Mouse (Mus musculus) brown adipose tissue, adult 24 weeks (tissue): ENCODE measurements around the gene Gpr152. TPM values are rescaled to one million over a fixed set of nuclear protein-coding genes. Genes with fewer than 3 reads are reported as not detected.

ENCODE experiments used
- H3K27ac ChIP-seq: fragments of 200-500 bp; replicated peaks from 2 replicates; pipeline ENCODE4 v1.5.1; 2012; ENCODE audit warnings: low read depth, mild to moderate bottlenecking, low read length
- H3K4me1 ChIP-seq: fragments of 200-500 bp; 2 replicates; pipeline ENCODE4 v1.6.1; 2012; ENCODE audit warnings: low read length, mixed read lengths; ENCODE audit not compliant: control insufficient read depth, insufficient read depth, insufficient read length
- H3K4me3 ChIP-seq: fragments of 200-500 bp; 2 replicates; pipeline ENCODE4 v1.5.1; 2012; ENCODE audit warnings: low read depth, mild to moderate bottlenecking, low read length, moderate library complexity; ENCODE audit not compliant: insufficient read depth
- polyA plus RNA-seq: library from polyadenylated mRNA; stranded (reverse); fragments of >200 nt; gene quantifications from 2 replicates; pipeline ENCODE4 v1.2.4, GENCODE M21; 2012; ENCODE audit not compliant: missing spikeins, insufficient read depth, insufficient read length

The Gpr152 gene
- polyA plus RNA-seq, 1 experiment = not detected

- H3K4me3 ChIP-seq = no peak overlapping the region
- no peak overlapping the region for H3K27ac ChIP-seq
- H3K4me1 ChIP-seq = no peaks in the 10 kb centered on the region
These were observed 45.7 kb downstream of the Gpr152 start for GRCm38 (mm10) chr19:4184976-4185975.

DNA sequence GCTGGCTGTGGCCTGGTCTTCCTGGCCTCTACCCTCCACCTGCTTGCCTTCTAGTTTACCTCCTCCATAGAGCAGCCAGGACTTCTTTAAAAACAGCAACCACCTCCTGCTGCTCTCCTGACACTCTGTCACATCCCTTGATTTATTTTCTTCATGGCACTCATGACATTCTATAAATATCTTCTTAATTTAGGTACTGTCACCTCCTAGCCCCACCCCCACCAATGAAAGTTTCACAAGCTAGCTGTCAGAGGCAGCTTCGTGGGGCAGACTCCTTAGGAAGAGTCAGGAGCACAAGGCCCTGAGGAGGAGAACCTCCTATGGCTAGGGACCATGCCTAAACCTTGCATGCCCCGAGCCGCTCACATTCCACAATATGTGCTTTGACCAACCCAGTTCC lies 47.7 kb downstream of the Gpr152 start:
- no peaks in the 10 kb centered on the region for H3K4me1 ChIP-seq
- no peak overlapping the region for H3K27ac ChIP-seq
- H3K4me3 ChIP-seq = no peak overlapping the region

DNA sequence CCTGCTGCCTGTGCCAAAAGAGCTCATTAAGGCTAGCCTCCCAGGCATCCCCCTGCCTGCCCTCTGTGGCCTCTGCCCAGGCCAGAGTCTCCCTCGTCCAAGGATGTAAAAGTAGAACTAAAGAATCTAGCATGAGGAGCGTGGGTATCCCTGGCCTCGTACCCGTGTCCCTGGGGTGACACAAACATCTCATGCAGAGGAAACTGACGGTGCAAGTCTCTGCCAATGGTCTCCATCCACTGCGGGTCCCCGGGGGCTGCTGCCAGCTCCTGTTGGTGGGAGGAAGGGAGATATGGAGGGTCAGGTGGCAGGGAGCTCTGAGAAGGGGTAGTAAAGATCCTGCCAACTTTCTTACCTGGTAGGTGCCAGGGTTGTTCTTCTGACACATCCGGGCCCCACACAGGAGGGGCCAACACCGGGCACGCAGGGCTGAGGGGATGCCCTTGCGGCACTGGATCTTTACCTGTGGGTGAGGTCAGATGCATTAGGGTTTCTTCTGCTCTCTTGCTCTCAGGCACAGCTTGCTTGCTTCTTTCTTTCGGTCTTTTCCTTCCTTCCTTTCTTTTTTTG lies 49.5 kb downstream of the Gpr152 start:
- H3K4me3 ChIP-seq = no peak overlapping the region
- H3K4me1 ChIP-seq = peaks cover 9% of the 10 kb centered on the region
- no peak overlapping the region for H3K27ac ChIP-seq

GRCm38 (mm10) chr19:4190831-4191334 lies 51.3 kb downstream of the Gpr152 start, which contains the start of gene Tbc1d10c:
Gene Tbc1d10c, minus strand, starts transcription at chr19:4191284.
- Histone ChIP-seq H3K4me1 (peaks cover 11% of the 10 kb centered on the region), H3K4me3 (peak within 1 kb of the TSS; percentile 94), H3K27ac (peak within 1 kb of the TSS; percentile 84)

GRCm38 (mm10) chr19:4191528-4192250 lies 52.1 kb downstream of the Gpr152 start, which contains the start of gene Ppp1ca:
Gene Ppp1ca, plus strand, starts transcription at chr19:4192065.
- H3K27ac ChIP-seq = peak within 1 kb of the TSS; percentile 84
- peak within 1 kb of the TSS; percentile 94 for H3K4me3 ChIP-seq
- peaks cover 16% of the 10 kb centered on the region for H3K4me1 ChIP-seq

DNA sequence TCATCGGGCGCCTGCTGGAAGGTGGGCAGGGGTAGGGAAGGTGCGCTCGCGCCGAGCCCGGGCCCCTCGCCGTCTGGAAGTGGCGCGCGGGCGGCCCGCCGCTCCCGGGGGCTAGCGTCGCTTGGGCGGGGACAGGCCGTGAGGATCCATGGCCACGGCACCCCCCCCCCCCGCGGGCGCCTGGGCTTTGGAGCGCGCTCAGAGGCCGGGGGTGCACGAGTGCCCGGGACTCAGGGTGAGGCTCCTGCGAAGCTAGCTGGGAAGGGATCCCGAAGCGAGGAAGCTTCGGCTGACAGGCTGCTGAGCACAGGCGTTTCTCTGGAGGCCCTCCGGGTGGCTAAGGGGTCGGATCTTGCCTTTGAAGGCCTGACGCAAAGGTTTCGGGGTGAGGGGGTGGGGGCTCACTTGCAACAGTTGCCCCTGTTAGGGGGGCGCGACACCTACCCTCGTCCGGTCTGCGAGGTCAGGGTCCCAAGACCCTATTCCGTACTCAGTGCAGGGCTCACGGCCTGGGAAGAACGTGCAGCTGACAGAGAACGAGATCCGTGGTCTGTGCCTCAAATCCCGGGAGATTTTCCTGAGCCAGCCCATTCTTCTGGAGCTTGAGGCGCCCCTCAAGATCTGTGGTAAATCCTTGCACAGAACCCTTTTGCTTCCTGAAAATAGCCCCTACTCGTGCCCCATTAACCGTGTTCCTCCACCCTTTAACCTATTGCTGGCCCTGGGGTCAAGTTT lies 52.8 kb downstream of the Gpr152 start:
- H3K4me3 ChIP-seq = peak overlapping the region; percentile 94
- H3K4me1 ChIP-seq = peaks cover 17% of the 10 kb centered on the region
- peak overlapping the region; percentile 84 for H3K27ac ChIP-seq

GRCm38 (mm10) chr19:4193129-4193528 lies 53.5 kb downstream of the Gpr152 start:
- Histone ChIP-seq H3K27ac (no peak overlapping the region), H3K4me3 (peak overlapping the region; percentile 94), H3K4me1 (peaks cover 17% of the 10 kb centered on the region)

DNA sequence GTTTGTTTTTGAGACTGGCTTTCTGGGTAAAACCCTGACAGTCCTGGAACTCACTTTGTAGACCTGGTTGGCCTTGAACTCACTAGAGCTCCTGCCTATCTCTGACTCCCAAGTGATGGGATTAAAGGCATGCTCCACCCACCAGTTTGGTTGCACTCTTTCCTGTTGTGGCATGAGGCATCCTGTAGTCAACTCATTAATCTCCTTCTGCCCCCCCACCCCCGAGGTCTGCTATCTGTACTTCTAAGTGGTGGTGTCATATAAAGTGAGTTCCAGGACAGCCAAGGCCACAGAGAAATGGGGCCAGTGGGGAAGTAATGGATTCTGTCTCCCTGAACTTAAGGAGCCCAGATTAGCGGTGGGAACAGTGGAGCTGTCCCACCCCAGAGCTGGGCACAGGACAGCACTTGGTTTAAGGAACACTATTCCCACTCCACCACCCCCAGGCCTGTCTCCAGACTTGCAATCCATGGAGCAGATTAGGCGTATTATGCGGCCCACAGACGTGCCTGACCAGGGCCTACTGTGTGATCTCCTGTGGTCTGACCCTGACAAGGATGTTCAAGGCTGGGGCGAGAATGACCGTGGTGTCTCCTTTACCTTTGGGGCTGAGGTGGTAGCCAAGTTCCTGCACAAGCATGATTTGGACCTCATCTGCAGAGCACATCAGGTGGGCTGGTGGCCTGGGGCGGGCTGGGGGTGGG lies 54.6 kb downstream of the Gpr152 start:
- no peak overlapping the region for H3K27ac ChIP-seq
- peaks cover 17% of the 10 kb centered on the region for H3K4me1 ChIP-seq
- H3K4me3 ChIP-seq = no peak overlapping the region

DNA sequence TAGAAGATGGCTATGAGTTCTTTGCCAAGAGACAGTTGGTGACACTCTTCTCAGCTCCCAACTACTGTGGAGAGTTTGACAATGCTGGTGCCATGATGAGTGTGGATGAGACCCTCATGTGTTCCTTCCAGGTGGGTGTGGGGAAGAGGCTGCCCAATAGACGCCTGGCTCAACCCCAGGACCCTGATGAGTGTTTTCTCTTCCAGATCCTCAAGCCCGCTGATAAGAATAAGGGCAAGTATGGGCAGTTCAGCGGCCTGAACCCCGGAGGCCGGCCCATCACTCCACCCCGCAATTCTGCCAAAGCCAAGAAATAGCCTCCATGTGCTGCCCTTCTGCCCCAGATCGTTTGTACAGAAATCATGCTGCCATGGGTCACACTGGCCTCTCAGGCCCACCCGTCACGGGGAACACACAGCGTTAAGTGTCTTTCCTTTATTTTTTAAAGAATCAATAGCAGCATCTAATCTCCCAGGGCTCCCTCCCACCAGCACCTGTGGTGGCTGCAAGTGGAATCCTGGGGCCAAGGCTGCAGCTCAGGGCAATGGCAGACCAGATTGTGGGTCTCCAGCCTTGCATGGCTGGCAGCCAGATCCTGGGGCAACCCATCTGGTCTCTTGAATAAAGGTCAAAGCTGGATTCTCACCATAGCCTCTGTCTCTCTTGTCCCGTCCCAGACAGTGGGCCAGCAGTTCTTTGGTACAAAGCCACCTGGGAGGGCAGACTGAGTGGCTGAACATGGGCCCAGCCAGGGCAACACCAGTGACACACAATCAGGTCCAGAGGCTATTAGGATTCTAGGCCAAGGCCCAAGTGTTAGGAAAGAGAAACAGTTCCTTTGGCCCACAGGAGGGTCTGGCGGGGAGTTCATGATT lies 55.4 kb downstream of the Gpr152 start:
- Histone ChIP-seq H3K4me1 (peaks cover 17% of the 10 kb centered on the region), H3K27ac (no peak overlapping the region), H3K4me3 (no peak overlapping the region)

Other genes starting within 250 kb of the Gpr152 start
- gene Tcirg1, start 232.7 kb upstream of the Gpr152 start, polyA plus RNA-seq = 5.3 and 7.7 TPM in 2 replicates
- gene Ndufs8, start 227.0 kb upstream of the Gpr152 start, polyA plus RNA-seq = 1,010 and 1,143 TPM in 2 replicates
- 1.8 and 2.2 TPM in 2 replicates for gene Aldh3b1, start 210.0 kb upstream of the Gpr152 start, polyA plus RNA-seq
- 25.3 and 25.4 TPM in 2 replicates for gene Unc93b1, start 204.6 kb upstream of the Gpr152 start, polyA plus RNA-seq
- not detected in 2 replicates for gene Aldh3b3, start 181.1 kb upstream of the Gpr152 start, polyA plus RNA-seq
- 6.9 and 13.4 TPM in 2 replicates for gene Aldh3b2, start 167.5 kb upstream of the Gpr152 start, polyA plus RNA-seq
- 33.3 and 40.6 TPM in 2 replicates for gene Acy3, start 153.2 kb upstream of the Gpr152 start, polyA plus RNA-seq
- not detected in 2 replicates for gene Tbx10, start 147.0 kb upstream of the Gpr152 start, polyA plus RNA-seq
- 24.5 and 49.5 TPM in 2 replicates for gene Nudt8, start 139.2 kb upstream of the Gpr152 start, polyA plus RNA-seq
- not detected in 2 replicates for gene Gm49405, start 139.2 kb upstream of the Gpr152 start, polyA plus RNA-seq
- 1.1 and 1.8 TPM in 2 replicates for gene Doc2g, start 136.5 kb upstream of the Gpr152 start, polyA plus RNA-seq
- gene Ndufv1, start 127.0 kb upstream of the Gpr152 start, polyA plus RNA-seq = 1,127 and 1,213 TPM in 2 replicates
- gene Gstp1, start 101.8 kb upstream of the Gpr152 start, polyA plus RNA-seq = 362 and 451 TPM in 2 replicates
- 14.8 and 26.0 TPM in 2 replicates for gene Gstp2, start 93.8 kb upstream of the Gpr152 start, polyA plus RNA-seq
- gene Gstp3, start 80.2 kb upstream of the Gpr152 start, polyA plus RNA-seq = 2.3 and 4.2 TPM in 2 replicates
- not detected in 2 replicates for gene Cabp2, start 58.2 kb upstream of the Gpr152 start, polyA plus RNA-seq
- 78.5 and 101 TPM in 2 replicates for gene Cdk2ap2, start 42.6 kb upstream of the Gpr152 start, polyA plus RNA-seq
- 14.8 and 17.2 TPM in 2 replicates for gene Pitpnm1, start 39.8 kb upstream of the Gpr152 start, polyA plus RNA-seq
- gene Aip, start 13.9 kb upstream of the Gpr152 start, polyA plus RNA-seq = 62.7 and 65.2 TPM in 2 replicates
- not detected in 2 replicates for gene Cabp4, start 4.2 kb downstream of the Gpr152 start, polyA plus RNA-seq
- 103 and 112 TPM in 2 replicates for gene Coro1b, start 8.8 kb downstream of the Gpr152 start, polyA plus RNA-seq
- 1.3 and 3.3 TPM in 2 replicates for gene Ptprcap, start 13.8 kb downstream of the Gpr152 start, polyA plus RNA-seq
- 17.2 and 17.7 TPM in 2 replicates for gene Rps6kb2, start 23.6 kb downstream of the Gpr152 start, polyA plus RNA-seq
- gene Carns1, start 35.7 kb downstream of the Gpr152 start, polyA plus RNA-seq = 2.1 and 3.1 TPM in 2 replicates
- gene Tbc1d10c, start 51.5 kb downstream of the Gpr152 start, polyA plus RNA-seq = 0.83 TPM in 1 of 2 replicates, not detected in the other
- 265 and 309 TPM in 2 replicates for gene Ppp1ca, start 52.3 kb downstream of the Gpr152 start, polyA plus RNA-seq
- gene Rad9a, start 61.9 kb downstream of the Gpr152 start, polyA plus RNA-seq = 4.4 and 7.6 TPM in 2 replicates
- gene Clcf1, start 74.5 kb downstream of the Gpr152 start, polyA plus RNA-seq = not detected in 2 replicates
- not detected in 2 replicates for gene AC109138.7, start 74.6 kb downstream of the Gpr152 start, polyA plus RNA-seq
- gene Pold4, start 92.1 kb downstream of the Gpr152 start, polyA plus RNA-seq = 63.7 and 81.4 TPM in 2 replicates
- gene Ssh3, start 129.4 kb downstream of the Gpr152 start, polyA plus RNA-seq = 3.3 and 4.8 TPM in 2 replicates
- 0.87 TPM in 1 of 2 replicates, not detected in the other for gene Ankrd13d, start 143.3 kb downstream of the Gpr152 start, polyA plus RNA-seq
- gene Grk2, start 166.4 kb downstream of the Gpr152 start, polyA plus RNA-seq = 30.7 and 35.9 TPM in 2 replicates